Mouse (Mus musculus) spleen, adult 12 weeks (tissue): Measurements from ENCODE around the gene Chrd.

Experiments used
- DNase-seq: peaks from one replicate; pipeline ENCODE4 v3.0.0; 2022; ENCODE audit warnings: low spot score

Chrd gene

GRCm38 (mm10) chr16:20710810-20711209 is 22.1 kb upstream of the Chrd start:
- DNase-seq: no peak

- DNase-seq: no peak
These were observed 20.7 kb upstream of the Chrd start for GRCm38 (mm10) chr16:20712190-20712589.

GRCm38 (mm10) chr16:20712889-20713288 is 20.0 kb upstream of the Chrd start:
- DNase-seq: no peak

- DNase-seq: no peak
These were observed 18.4 kb upstream of the Chrd start for GRCm38 (mm10) chr16:20714307-20715080.

GRCm38 (mm10) chr16:20715161-20715560 is 17.8 kb upstream of the Chrd start:
- DNase-seq: no peak

GRCm38 (mm10) chr16:20715566-20715965 is 17.4 kb upstream of the Chrd start:
- DNase-seq: no peak

GRCm38 (mm10) chr16:20715976-20716840 is 16.7 kb upstream of the Chrd start:
- peak; percentile 73 for DNase-seq

- no peak for DNase-seq
These were observed 16.1 kb upstream of the Chrd start for GRCm38 (mm10) chr16:20716841-20717180.

GRCm38 (mm10) chr16:20717181-20717977 is 15.5 kb upstream of the Chrd start, which contains the start of the genes Polr2h and Clcn2:
Gene Polr2h, plus strand, starts transcription at chr16:20717665.
Gene Clcn2, minus strand, starts transcription at chr16:20717746.
- peak; percentile 93 for DNase-seq

GRCm38 (mm10) chr16:20717978-20718670 is 14.8 kb upstream of the Chrd start:
- no peak for DNase-seq

- DNase-seq: no peak
These were observed 11.1 kb upstream of the Chrd start for GRCm38 (mm10) chr16:20721808-20722207.

GRCm38 (mm10) chr16:20722736-20723135 is 10.2 kb upstream of the Chrd start:
- DNase-seq: no peak

GRCm38 (mm10) chr16:20723247-20723646 is 9.7 kb upstream of the Chrd start:
- DNase-seq: no peak

- no peak for DNase-seq
These were observed 8.6 kb upstream of the Chrd start for GRCm38 (mm10) chr16:20724338-20724748.

GRCm38 (mm10) chr16:20725321-20725720 is 7.6 kb upstream of the Chrd start:
- DNase-seq: no peak

GRCm38 (mm10) chr16:20725750-20726149 is 7.2 kb upstream of the Chrd start:
- DNase-seq: no peak

GRCm38 (mm10) chr16:20726384-20726783 is 6.5 kb upstream of the Chrd start:
- DNase-seq: no peak

GRCm38 (mm10) chr16:20730293-20730711 is 2.6 kb upstream of the Chrd start:
- no peak for DNase-seq

GRCm38 (mm10) chr16:20731688-20732087 is 1.2 kb upstream of the Chrd start:
- no peak for DNase-seq

- DNase-seq: no peak
These were observed 539 bp upstream of the Chrd start for GRCm38 (mm10) chr16:20732251-20732924.
